Mouse (Mus musculus): Measurements from ENCODE around the gene Wee2.
A peak's percentile ranks its signal among the peaks of the same experiment; 100 is the strongest.

Wee2 gene

GRCm38 (mm10) chr6:40438936-40439335 is at the start of gene Wee2:
Wee2 (plus strand) TSS chr6:40439088.
- no peak for DNase-seq

GRCm38 (mm10) chr6:40390975-40391374 is 47.9 kb upstream of the Wee2 start:
- DNase-seq: no peak

- DNase-seq: no peak
These were observed 45.7 kb upstream of the Wee2 start for GRCm38 (mm10) chr6:40393213-40393612.

- no peak for DNase-seq
These were observed 36.9 kb upstream of the Wee2 start for GRCm38 (mm10) chr6:40402031-40402430.

DNA sequence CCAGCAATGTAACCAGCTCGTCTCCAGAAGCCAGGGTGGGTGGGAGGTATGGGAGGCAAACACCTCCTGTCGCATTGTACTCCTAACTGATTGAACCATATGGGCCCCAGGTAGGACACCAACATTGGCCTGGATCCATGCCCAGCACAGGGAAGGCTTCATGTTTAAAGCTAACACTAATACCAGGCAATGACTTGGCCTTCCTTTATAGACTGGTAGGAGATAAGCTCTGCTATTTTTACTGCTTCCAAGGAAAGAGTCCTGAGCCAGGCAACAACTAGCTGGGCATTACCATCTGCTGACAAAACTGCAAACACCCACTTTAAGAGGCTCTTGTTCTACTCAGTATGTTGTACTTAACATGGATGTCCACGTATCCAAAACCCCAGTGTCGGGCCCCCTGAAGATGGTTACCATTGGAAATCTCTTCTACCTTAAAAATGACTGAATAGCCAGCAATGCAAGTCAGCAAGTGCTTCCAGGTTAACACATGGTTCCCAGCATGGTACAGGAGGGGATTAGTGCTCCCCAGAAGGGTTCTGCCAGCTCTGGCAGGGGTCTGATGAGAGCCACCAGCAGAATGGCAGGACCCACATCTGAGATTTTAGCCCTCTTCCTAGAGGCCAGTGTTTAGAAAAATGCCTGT is 35.1 kb upstream of the Wee2 start:
- DNase-seq: no peak

DNA sequence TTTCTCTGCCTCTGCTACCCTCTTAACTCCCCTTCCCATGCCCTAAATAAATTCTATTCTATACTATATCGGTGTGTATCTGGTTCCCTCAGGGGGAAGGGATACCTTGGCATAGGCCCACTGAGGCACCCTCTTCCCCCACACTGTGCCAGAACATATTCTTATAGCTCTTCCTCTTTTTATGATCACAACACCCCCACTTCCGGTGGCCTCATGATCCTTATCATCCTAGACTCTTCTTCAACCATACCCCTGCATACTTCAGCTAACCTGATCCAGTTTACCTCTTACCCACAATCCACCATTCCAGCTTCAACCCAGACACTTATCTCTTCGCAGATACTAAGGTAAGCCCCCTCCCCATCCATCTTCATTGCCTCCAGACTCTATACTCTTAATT is 27.8 kb upstream of the Wee2 start:
- DNase-seq: no peak

GRCm38 (mm10) chr6:40413046-40413445 is 25.8 kb upstream of the Wee2 start:
- DNase-seq: no peak

DNA sequence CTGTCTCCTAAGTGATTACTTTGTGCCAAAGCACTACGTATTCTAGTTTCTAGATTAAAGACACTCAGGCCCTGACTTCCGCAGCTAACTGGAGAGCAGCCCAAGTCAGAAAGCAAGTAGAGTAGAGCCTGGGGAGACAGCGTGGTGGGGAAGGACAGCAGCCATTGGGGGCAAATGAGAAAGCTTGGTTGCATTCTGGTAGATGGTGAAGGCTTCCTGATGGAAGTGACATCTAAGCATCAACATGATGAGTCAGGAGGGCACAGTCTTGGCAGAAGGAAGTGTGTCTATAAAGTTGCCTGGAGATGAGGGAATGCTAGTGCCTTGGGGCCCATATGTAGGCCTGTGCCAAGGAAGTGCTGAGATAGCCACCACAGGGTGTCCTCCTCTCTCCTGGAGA is 25.3 kb upstream of the Wee2 start:
- no peak for DNase-seq

DNA sequence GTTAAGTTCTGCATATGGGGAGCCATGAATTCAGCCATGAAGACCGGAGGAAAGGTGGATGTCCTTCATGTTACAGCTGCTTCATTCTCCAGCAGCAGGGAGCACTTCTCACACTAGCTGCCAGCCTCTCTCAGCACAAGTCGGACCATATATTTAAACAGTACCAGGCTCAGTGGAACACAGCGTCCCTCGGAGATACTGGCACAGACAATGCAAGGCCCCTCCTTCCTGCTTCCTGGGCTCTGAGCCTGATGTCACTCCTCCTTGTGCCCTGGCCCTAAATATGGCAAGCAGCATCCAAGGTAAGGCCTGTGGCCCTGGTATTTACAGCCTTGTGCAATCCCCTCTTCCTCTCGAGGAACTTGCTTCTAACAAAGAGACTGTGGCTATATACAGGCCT is 23.1 kb upstream of the Wee2 start:
- no peak for DNase-seq

GRCm38 (mm10) chr6:40418386-40418785 is 20.5 kb upstream of the Wee2 start:
- no peak for DNase-seq

DNA sequence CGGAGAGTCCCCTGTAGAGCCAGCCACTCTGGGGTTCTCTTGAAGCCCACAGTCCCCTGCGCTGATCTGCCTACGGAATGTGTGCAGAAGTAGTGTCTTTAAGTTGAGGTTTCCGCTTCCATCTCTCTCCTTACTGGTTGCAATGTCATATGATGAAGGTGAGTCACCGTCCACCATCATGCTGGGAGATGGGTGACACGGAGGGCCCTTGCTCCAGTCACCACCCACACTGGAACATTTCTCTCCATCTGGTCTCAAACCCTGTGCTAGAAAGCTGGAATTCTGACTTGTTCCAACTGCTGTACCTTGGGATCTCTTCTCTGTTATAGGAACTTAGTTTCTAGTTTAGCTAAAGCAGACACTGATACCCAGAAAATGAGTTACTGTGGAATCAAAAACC is 17.8 kb upstream of the Wee2 start:
- no peak for DNase-seq

DNA sequence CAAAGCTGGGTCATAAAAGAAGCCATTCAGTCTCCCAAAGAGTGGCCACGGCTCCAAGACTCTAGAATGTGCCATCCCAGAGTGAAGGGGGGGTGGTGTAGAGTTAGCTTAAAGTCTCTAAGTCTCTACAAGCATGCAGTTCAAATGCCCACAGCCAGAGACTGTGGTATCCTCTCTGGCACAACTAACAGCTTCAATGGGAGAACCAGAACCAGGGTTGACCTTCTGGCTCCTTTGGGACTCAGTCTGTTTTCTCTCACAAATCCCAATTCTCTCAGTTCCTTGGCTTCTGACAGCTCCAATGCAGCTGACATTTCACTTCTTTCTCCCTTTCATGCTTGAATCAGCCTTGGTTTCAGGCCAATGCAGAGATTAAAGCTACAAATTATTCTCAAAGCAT is 15.9 kb upstream of the Wee2 start:
- no peak for DNase-seq

- DNase-seq: peak; percentile 79 to 82
These were observed 15.1 kb upstream of the Wee2 start for GRCm38 (mm10) chr6:40423774-40424173.

GRCm38 (mm10) chr6:40427441-40427840 is 11.4 kb upstream of the Wee2 start:
- DNase-seq: no peak

GRCm38 (mm10) chr6:40428696-40429095 is 10.2 kb upstream of the Wee2 start:
- DNase-seq: no peak

- DNase-seq: no peak
These were observed 9.4 kb upstream of the Wee2 start for GRCm38 (mm10) chr6:40429521-40429931.

GRCm38 (mm10) chr6:40430251-40430650 is 8.6 kb upstream of the Wee2 start:
- DNase-seq: peak; percentile 69 to 79

DNA sequence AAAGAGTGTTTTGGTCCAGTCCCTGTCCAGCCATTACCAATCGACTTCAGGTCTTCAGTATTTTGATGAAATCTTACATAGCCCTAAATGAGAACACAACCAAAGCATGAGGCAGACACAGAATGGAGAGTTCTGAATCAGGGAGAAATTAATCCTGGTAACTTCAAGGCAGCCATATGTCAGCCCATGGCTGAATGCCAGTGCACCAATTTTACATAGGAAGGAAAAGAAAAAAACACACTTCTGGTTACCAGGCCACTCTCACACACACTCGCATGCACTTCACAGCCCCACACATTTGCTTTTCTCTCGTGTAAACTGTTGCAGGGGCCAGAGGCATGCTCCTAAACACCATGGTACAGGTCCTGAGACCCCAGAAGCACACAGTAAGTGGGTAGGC is 8.0 kb upstream of the Wee2 start:
- no peak for DNase-seq

GRCm38 (mm10) chr6:40431356-40431755 is 7.5 kb upstream of the Wee2 start:
- no peak for DNase-seq

- DNase-seq: no peak
These were observed 7.1 kb upstream of the Wee2 start for GRCm38 (mm10) chr6:40431812-40432211.

DNA sequence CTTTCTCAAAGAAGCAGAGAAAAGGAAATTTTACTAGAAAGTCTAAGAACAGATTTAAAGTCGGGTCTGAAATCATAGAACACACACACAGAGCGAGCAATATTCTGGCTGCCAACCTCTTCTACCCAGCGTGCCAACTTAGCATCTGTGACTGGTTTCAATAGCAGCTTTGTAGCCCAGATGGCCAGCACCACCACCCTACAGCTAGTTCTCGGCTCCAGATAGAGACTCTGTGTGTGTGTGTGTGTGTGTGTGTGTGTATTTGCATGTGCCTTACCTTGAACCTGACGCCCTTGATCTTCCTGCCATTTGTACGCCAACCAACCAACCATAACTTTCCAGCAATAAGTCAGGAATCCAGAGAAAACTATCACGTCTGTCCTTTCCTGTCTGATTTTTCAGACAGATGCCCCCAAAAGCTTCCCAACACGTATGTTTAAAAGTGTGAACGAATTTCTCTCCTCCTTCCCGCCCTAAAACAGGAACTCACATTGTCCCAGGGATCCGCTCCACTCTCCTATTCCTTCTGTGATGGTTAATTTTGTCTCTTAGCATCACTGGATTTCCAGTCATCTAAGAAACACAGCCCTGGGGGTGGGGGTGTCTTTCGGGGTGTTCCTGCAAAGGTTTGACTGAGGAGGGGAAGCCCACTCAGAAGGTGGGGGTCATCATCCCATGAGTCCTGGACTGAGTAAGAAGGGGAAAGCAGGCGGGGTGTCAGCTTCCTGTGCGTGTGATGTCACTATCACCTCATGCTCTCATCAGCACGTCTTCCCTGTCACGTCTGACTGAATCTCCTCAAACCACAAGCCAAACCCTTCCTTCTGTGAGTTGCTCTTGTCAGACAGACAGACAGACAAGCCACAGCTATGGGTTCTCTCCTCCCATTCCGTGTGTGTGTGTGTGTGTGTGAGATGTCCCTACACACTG is 6.3 kb upstream of the Wee2 start:
- peak; percentile 67 to 76 for DNase-seq

DNA sequence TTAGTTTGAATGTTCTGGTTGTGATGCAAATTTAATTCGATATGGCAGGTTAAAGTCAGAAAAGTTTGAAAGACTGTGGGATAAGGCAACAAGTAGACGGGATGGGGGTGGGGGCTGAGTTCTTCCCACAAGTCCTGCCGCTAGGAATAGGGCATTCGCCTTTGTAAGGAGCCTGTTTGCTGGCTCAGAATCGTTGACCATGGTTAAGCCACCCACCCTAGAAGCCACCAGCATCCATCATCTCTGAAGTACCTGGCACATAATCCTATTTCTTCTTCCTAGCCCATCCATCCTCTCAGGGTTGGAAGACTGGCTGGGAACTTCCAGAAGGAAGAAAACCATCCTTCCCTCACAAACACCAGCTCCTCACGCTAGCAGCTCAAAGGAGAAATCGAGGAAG is 4.2 kb upstream of the Wee2 start:
- no peak for DNase-seq

GRCm38 (mm10) chr6:40435151-40436046 is 3.5 kb upstream of the Wee2 start:
- peak; percentile 41 to 52 for DNase-seq
